Mouse (Mus musculus) liver, embryonic 14.5 days (tissue): ENCODE data around the gene Lgr6.

Source experiments
- CTCF ChIP-seq: IDR thresholded peaks from 2 replicates; pipeline ENCODE4 v1.5.1; 2016; ENCODE audit warnings: antibody characterized with exemption, low read depth, control low read depth
- EP300 ChIP-seq: IDR thresholded peaks from 2 replicates; pipeline ENCODE4 v1.6.1; 2016; ENCODE audit warnings: antibody characterized with exemption, low read depth

GRCm38 (mm10) chr1:135087414-135087813, 17.7 kb downstream of the Lgr6 start:
- no peak for TF ChIP-seq CTCF
- TF ChIP-seq EP300: no peak
